12 mouse cellular contexts compared by ENCODE assay signal in the genomic region with DNA sequence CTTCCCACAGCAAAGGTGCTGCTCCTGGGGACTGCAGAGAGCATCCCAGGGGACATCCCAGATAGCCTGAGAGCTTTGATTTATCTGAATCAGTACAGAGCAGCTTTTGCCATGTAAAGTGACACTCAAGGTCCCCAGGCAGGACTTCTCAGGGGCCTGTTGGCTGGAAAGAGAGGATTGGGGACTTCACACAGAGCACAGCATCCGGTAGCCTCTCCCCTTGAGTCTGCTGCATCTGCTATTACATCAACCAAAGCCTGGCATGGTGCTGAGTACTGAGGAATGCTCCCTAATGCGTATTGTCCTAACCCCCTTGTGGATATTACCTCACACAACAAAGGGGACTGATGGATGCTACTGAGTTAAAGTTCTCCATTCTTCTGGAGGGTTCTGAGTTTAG. TPM values are rescaled to one million over a fixed set of nuclear protein-coding genes. Genes with fewer than 3 reads are reported as not detected.
DNase-seq lines count a peak whose midpoint lies in the region; ATAC-seq lines count a peak whose summit lies in the region.
"Had no signal": no experiment of that assay in that cellular context is flagged by ENCODE, and none has a peak within 500 bp of the region (broad histone marks: within the 10 kb centered on the region; RNA-seq: fewer than 3 reads in every experiment).

No protein-coding gene starts in this region.

- peaks cover 17% of the 10 kb centered on the region; the same call in 1 of the 2 replicates for H3K36me3 ChIP-seq in heart, embryonic 14.5 days (ENCODE audit: control insufficient read depth, insufficient read depth, low read length)
- no peaks in the 10 kb centered on the region for H3K36me3 ChIP-seq in lung, embryonic 15.5 days
- peaks cover 5% of the 10 kb centered on the region for H3K36me3 ChIP-seq in heart, embryonic 16.5 days (ENCODE audit: control insufficient read depth, insufficient read depth)
- peaks cover 10% of the 10 kb centered on the region; the same call in 1 of the 2 replicates for H3K36me3 ChIP-seq in stomach, embryonic 14.5 days (ENCODE audit: control insufficient read depth, insufficient read depth, low read length)
- H3K36me3 ChIP-seq: hindbrain, embryonic 15.5 days; limb, embryonic 12.5 days; neural tube, embryonic 12.5 days had no signal

- no peaks in the 10 kb centered on the region for H3K9me3 ChIP-seq in heart, embryonic 14.5 days (ENCODE audit: control insufficient read depth, low read length)
- H3K9me3 ChIP-seq in lung, embryonic 15.5 days = no peaks in the 10 kb centered on the region
- H3K9me3 ChIP-seq in heart, embryonic 16.5 days (replicated peaks; ENCODE audit: control insufficient read depth, low read length) = no peaks in the 10 kb centered on the region
- H3K9me3 ChIP-seq in stomach, embryonic 14.5 days (ENCODE audit: control insufficient read depth, low read depth, low read length) = no peaks in the 10 kb centered on the region
- H3K9me3 ChIP-seq: hindbrain, embryonic 15.5 days; limb, embryonic 12.5 days; neural tube, embryonic 12.5 days had no signal

- H3K27ac ChIP-seq in heart, embryonic 14.5 days (replicated peaks in 1 of 2; ENCODE audit: control insufficient read depth in 1 of 2, insufficient read depth in 1 of 2, low read depth in 2 of 2, low read length in 2 of 2) = peak overlapping the region; percentile 75 to 90
- peak overlapping the region; percentile 80 for H3K27ac ChIP-seq in lung, embryonic 15.5 days
- H3K27ac ChIP-seq in heart, embryonic 16.5 days (ENCODE audit: low read length) = peak overlapping the region; percentile 92
- peak overlapping the region; percentile 70; the same call in 1 of the 2 replicates for H3K27ac ChIP-seq in stomach, embryonic 14.5 days (ENCODE audit: low read length)
- H3K27ac ChIP-seq: hindbrain, embryonic 15.5 days; limb, embryonic 12.5 days; neural tube, embryonic 12.5 days had no signal

- no peaks in the 10 kb centered on the region for H3K27me3 ChIP-seq in heart, embryonic 14.5 days (ENCODE audit: control insufficient read depth, insufficient read depth, low read length)
- H3K27me3 ChIP-seq in lung, embryonic 15.5 days = no peaks in the 10 kb centered on the region
- no peaks in the 10 kb centered on the region for H3K27me3 ChIP-seq in heart, embryonic 16.5 days (ENCODE audit: control insufficient read depth, insufficient read depth, low read length)
- H3K27me3 ChIP-seq in stomach, embryonic 14.5 days (ENCODE audit: control insufficient read depth, insufficient read depth, low read length) = no peaks in the 10 kb centered on the region

- intact Hi-C loops in heart, postnatal 14 days (cut with DNase I) = no loop called here

- ATAC-seq in heart, embryonic 14.5 days (ENCODE audit: insufficient number of reproducible peaks, insufficient read depth, low FRiP score, low read depth) = peak; percentile 6; the same call in 1 of the 2 replicates
- ATAC-seq in lung, embryonic 15.5 days (ENCODE audit: borderline replicate concordance, extremely low read depth, low FRiP score, low TSS enrichment) = peak; percentile 10; the same call in 1 of the 2 replicates
- 0 out of 2 replicates have a peak, but pooled peaks have one; percentile 10 for ATAC-seq in heart, embryonic 16.5 days (replicated peaks; ENCODE audit: extremely low read depth, insufficient read depth, low FRiP score)
- ATAC-seq in stomach, embryonic 14.5 days (ENCODE audit: insufficient number of reproducible peaks, insufficient read depth, low FRiP score, low read depth) = no peak

- H3K4me1 ChIP-seq in heart, embryonic 14.5 days (ENCODE audit: control insufficient read depth in 2 of 2, insufficient read depth in 2 of 2, low read length in 2 of 2) = peaks cover 29 to 46% of the 10 kb centered on the region in 2 experiments
- peaks cover 52% of the 10 kb centered on the region for H3K4me1 ChIP-seq in lung, embryonic 15.5 days
- peaks cover 36% of the 10 kb centered on the region for H3K4me1 ChIP-seq in heart, embryonic 16.5 days (ENCODE audit: control insufficient read depth, insufficient read depth, low read length)
- H3K4me1 ChIP-seq in stomach, embryonic 14.5 days (ENCODE audit: control insufficient read depth, insufficient read depth, low read length) = peaks cover 29% of the 10 kb centered on the region

- no peak overlapping the region; a peak in 1 of 4 replicates for H3K4me3 ChIP-seq in heart, embryonic 14.5 days (ENCODE audit: control insufficient read depth in 1 of 2, insufficient read depth in 1 of 2, low read depth in 1 of 2, low read length in 2 of 2)
- no peak overlapping the region for H3K4me3 ChIP-seq in lung, embryonic 15.5 days
- H3K4me3 ChIP-seq in heart, embryonic 16.5 days (ENCODE audit: low read length) = no peak overlapping the region
- H3K4me3 ChIP-seq in stomach, embryonic 14.5 days (ENCODE audit: low read depth, low read length) = no peak overlapping the region
- H3K4me3 ChIP-seq: hindbrain, embryonic 15.5 days; limb, embryonic 12.5 days; neural tube, embryonic 12.5 days had no signal

- peak overlapping the region; percentile 52 for H3K9ac ChIP-seq in heart, embryonic 14.5 days (ENCODE audit: low read length)
- H3K9ac ChIP-seq in lung, embryonic 15.5 days = no peak overlapping the region
- peak overlapping the region; percentile 0; the same call in 1 of the 2 replicates for H3K9ac ChIP-seq in heart, embryonic 16.5 days (ENCODE audit: low read length)
- no peak overlapping the region for H3K9ac ChIP-seq in stomach, embryonic 14.5 days (replicated peaks; ENCODE audit: low read depth, low read length)
- H3K9ac ChIP-seq: hindbrain, embryonic 15.5 days; limb, embryonic 12.5 days; neural tube, embryonic 12.5 days had no signal

- peak overlapping the region; percentile 54 for H3K4me2 ChIP-seq in heart, embryonic 14.5 days (ENCODE audit: low read length)
- peak overlapping the region; percentile 27 for H3K4me2 ChIP-seq in lung, embryonic 15.5 days
- peak overlapping the region; percentile 55 for H3K4me2 ChIP-seq in heart, embryonic 16.5 days (ENCODE audit: low read depth, low read length)
- H3K4me2 ChIP-seq in stomach, embryonic 14.5 days (replicated peaks; ENCODE audit: low read depth, low read length) = no peak overlapping the region
- H3K4me2 ChIP-seq: hindbrain, embryonic 15.5 days; limb, embryonic 12.5 days; neural tube, embryonic 12.5 days had no signal

- WGBS in heart, embryonic 14.5 days = 43% methylated on average over 2 of the region's 2 CpGs
- WGBS in lung, embryonic 15.5 days = 34% methylated on average over 2 of the region's 2 CpGs
- WGBS in heart, embryonic 16.5 days = 35% methylated on average over 2 of the region's 2 CpGs
- 67% methylated on average over 2 of the region's 2 CpGs for WGBS in stomach, embryonic 14.5 days

- no peak for DNase-seq in heart, postnatal 14 days
- DNase-seq in lung, postnatal 10 days = no peak
- no peak for DNase-seq in cerebellum, adult 9-11 months
- DNase-seq: thymus, adult 18-20 months had no signal

RNA-seq across cellular contexts. Expression of a gene that starts 5.1 kb away (rescaled TPM):
- 20.3 and 21.9 TPM in 2 replicates for polyA plus RNA-seq in heart, embryonic 14.5 days (2014; fragmentation: Nextera tagmentation; extraction: Ambion mirVana)
- 10 to 100 TPM; 13.5 to 16.0 TPM for total RNA-seq in heart, postnatal 14 days (2021)
- 60.1 and 62.8 TPM in 2 replicates for polyA plus RNA-seq in lung, embryonic 15.5 days (2015; fragmentation: Nextera tagmentation; extraction: Ambion mirVana)
- 24.1 and 24.2 TPM in 2 replicates for polyA plus RNA-seq in heart, embryonic 16.5 days (2015; fragmentation: Nextera tagmentation; extraction: Ambion mirVana)
- polyA plus RNA-seq in stomach, embryonic 14.5 days (2014; fragmentation: Nextera tagmentation; extraction: Ambion mirVana) = 43.6 and 44.6 TPM in 2 replicates
- total RNA-seq: megakaryocyte-erythroid progenitor cell, adult 5-6 weeks had no signal

RNA-seq across cellular contexts. Expression of a gene that starts 27.9 kb away (rescaled TPM):
- 0.19 TPM in 1 of 2 replicates, not detected in the other for polyA plus RNA-seq in heart, embryonic 14.5 days (2014; fragmentation: Nextera tagmentation; extraction: Ambion mirVana)
- total RNA-seq in heart, postnatal 14 days (2021) = not detected
- 0.11 and 0.13 TPM in 2 replicates for polyA plus RNA-seq in lung, embryonic 15.5 days (2015; fragmentation: Nextera tagmentation; extraction: Ambion mirVana)
- polyA plus RNA-seq in heart, embryonic 16.5 days (2015; fragmentation: Nextera tagmentation; extraction: Ambion mirVana) = not detected in 2 replicates
- polyA plus RNA-seq in stomach, embryonic 14.5 days (2014; fragmentation: Nextera tagmentation; extraction: Ambion mirVana) = 0.23 and 0.29 TPM in 2 replicates
- total RNA-seq: megakaryocyte-erythroid progenitor cell, adult 5-6 weeks had no signal
- polyA plus RNA-seq: limb, embryonic 12.5 days; neural tube, embryonic 12.5 days had no signal

Comparison
In these comparisons a context has a peak if more than half of its experiments do, and no peak if none do; other contexts are left out.
1. H3K9ac ChIP-seq: peak in heart, embryonic 14.5 days (single experiment) and heart, embryonic 16.5 days (single experiment); none in lung, embryonic 15.5 days (single experiment) and stomach, embryonic 14.5 days (single experiment).
2. Peak in every context shown above with its lines, with median percentiles within 50 percentile points of each other: H3K27ac ChIP-seq.